Mouse (Mus musculus) lung, embryonic 16.5 days (tissue): Measurements from ENCODE around the gene Mpeg1. TPM values are rescaled to one million over a fixed set of nuclear protein-coding genes. Genes with fewer than 3 reads are reported as not detected.
A peak's percentile ranks its signal among the peaks of the same experiment; 100 is the strongest.

ENCODE experiments used
- ATAC-seq: fragments of 200-750 bp; cut with Nextera tagmentation; 2 replicates; pipeline ENCODE4 v1.8.0; 2017; ENCODE audit warnings: low read depth, mild to moderate bottlenecking, moderate library complexity
- H3K27ac ChIP-seq: fragments of 300-500 bp; sonication (generic); 2 replicates; pipeline ENCODE4 v1.5.1; 2014; ENCODE audit warnings: mild to moderate bottlenecking, control low read depth, low read length
- H3K27me3 ChIP-seq: fragments of 300-500 bp; sonication (generic); 2 replicates; pipeline ENCODE4 v1.6.1; 2014; ENCODE audit warnings: low read depth, low read length, mixed read lengths; ENCODE audit not compliant: control insufficient read depth, insufficient read depth
- H3K36me3 ChIP-seq: fragments of 300-500 bp; sonication (generic); 2 replicates; pipeline ENCODE4 v1.6.1; 2014; ENCODE audit warnings: low read length; ENCODE audit not compliant: control insufficient read depth, insufficient read depth
- H3K4me1 ChIP-seq: fragments of 300-500 bp; sonication (generic); replicated peaks from 2 replicates; pipeline ENCODE4 v1.6.1; 2014; ENCODE audit warnings: low read length, mixed read lengths; ENCODE audit not compliant: control insufficient read depth, insufficient read depth
- H3K4me2 ChIP-seq: fragments of 300-500 bp; sonication (generic); 2 replicates; pipeline ENCODE4 v1.6.1; 2014; ENCODE audit warnings: low read depth, low read length, control low read depth
- H3K4me3 ChIP-seq: fragments of 300-500 bp; sonication (generic); 2 replicates; pipeline ENCODE4 v1.5.1; 2014; ENCODE audit warnings: mild to moderate bottlenecking, low read length, control low read depth
- H3K9ac ChIP-seq: fragments of 300-500 bp; sonication (generic); 2 replicates; pipeline ENCODE4 v1.6.1; 2014; ENCODE audit warnings: low read length, control low read depth
- H3K9me3 ChIP-seq: fragments of 300-500 bp; sonication (generic); 2 replicates; pipeline ENCODE4 v1.6.1; 2016; ENCODE audit warnings: low read length; ENCODE audit not compliant: control insufficient read depth
- WGBS: fragments of 180-500 bp; shearing (Covaris S2); extraction: QIAGEN DNeasy Blood & Tissue Kit; methylation state at CpG from one replicate; pipeline ENCODE4 v1.1.7; 2014; 5-methylcytosine and 5-hydroxymethylcytosine counted together
- polyA plus RNA-seq: library from polyadenylated mRNA; unstranded; fragments of >200 nt; fragmentation: Nextera tagmentation; extraction: Ambion mirVana; gene quantifications from 2 replicates; pipeline ENCODE4 v1.2.1, GENCODE M21; 2015

Gene Mpeg1
- polyA plus RNA-seq, 1 experiment from 2014 or later: 0.79 TPM

GRCm38 (mm10) chr19:12435011-12435416, 25.6 kb upstream of the Mpeg1 start:
- H3K27ac ChIP-seq: no peak overlapping the region
- H3K9me3 ChIP-seq: no peaks in the 10 kb centered on the region
- no peaks in the 10 kb centered on the region for H3K27me3 ChIP-seq
- H3K9ac ChIP-seq: no peak overlapping the region
- no peaks in the 10 kb centered on the region for H3K4me1 ChIP-seq
- ATAC-seq: no peak
- no peaks in the 10 kb centered on the region for H3K36me3 ChIP-seq
- 79% methylated on average over 4 of the region's 4 CpGs for WGBS
- no peak overlapping the region for H3K4me2 ChIP-seq
- no peak overlapping the region for H3K4me3 ChIP-seq

- Histone ChIP-seq H3K9ac (no peak overlapping the region), H3K9me3 (no peaks in the 10 kb centered on the region), H3K36me3 (no peaks in the 10 kb centered on the region), H3K27me3 (no peaks in the 10 kb centered on the region), H3K4me2 (no peak overlapping the region), H3K4me3 (no peak overlapping the region), H3K4me1 (no peaks in the 10 kb centered on the region), H3K27ac (0 out of 2 replicates have a peak overlapping the region, but pooled peaks have one; percentile 5)
- ATAC-seq: peak; percentile 28; the same call in 1 of the 2 replicates
- WGBS: 55% methylated on average over 4 of the region's 4 CpGs
Observed at GRCm38 (mm10) chr19:12435750-12436524, 24.6 kb upstream of the Mpeg1 start.

GRCm38 (mm10) chr19:12439581-12439980, 21.0 kb upstream of the Mpeg1 start:
- Histone ChIP-seq H3K36me3 (no peaks in the 10 kb centered on the region), H3K4me2 (no peak overlapping the region), H3K27me3 (no peaks in the 10 kb centered on the region), H3K4me3 (no peak overlapping the region), H3K9me3 (no peaks in the 10 kb centered on the region), H3K4me1 (no peaks in the 10 kb centered on the region), H3K9ac (no peak overlapping the region), H3K27ac (no peak overlapping the region)
- no peak for ATAC-seq
- 33% methylated on average over 1 of the region's 1 CpGs for WGBS

- no peaks in the 10 kb centered on the region for H3K9me3 ChIP-seq
- no peaks in the 10 kb centered on the region for H3K36me3 ChIP-seq
- no peaks in the 10 kb centered on the region for H3K27me3 ChIP-seq
- no peaks in the 10 kb centered on the region for H3K4me1 ChIP-seq
- no peak overlapping the region for H3K27ac ChIP-seq
- no peak overlapping the region for H3K4me2 ChIP-seq
- no peak overlapping the region for H3K4me3 ChIP-seq
- H3K9ac ChIP-seq: no peak overlapping the region
- 60% methylated on average over 5 of the region's 5 CpGs for WGBS
- no peak for ATAC-seq
Observed at GRCm38 (mm10) chr19:12440103-12440725, 20.4 kb upstream of the Mpeg1 start.

GRCm38 (mm10) chr19:12442560-12442959, 18.0 kb upstream of the Mpeg1 start:
- 76% methylated on average over 4 of the region's 4 CpGs for WGBS
- Histone ChIP-seq H3K27me3 (no peaks in the 10 kb centered on the region), H3K4me1 (no peaks in the 10 kb centered on the region), H3K4me2 (no peak overlapping the region), H3K9me3 (no peaks in the 10 kb centered on the region), H3K36me3 (no peaks in the 10 kb centered on the region), H3K27ac (no peak overlapping the region), H3K9ac (no peak overlapping the region), H3K4me3 (no peak overlapping the region)
- ATAC-seq: no peak

GRCm38 (mm10) chr19:12445014-12445413, 15.6 kb upstream of the Mpeg1 start:
- WGBS: 72% methylated on average over 3 of the region's 3 CpGs
- no peak for ATAC-seq

GRCm38 (mm10) chr19:12457401-12458066, 3.0 kb upstream of the Mpeg1 start:
- no peak for ATAC-seq

More at GRCm38 (mm10) chr19:12445014-12445413, 15.6 kb upstream of the Mpeg1 start:
- H3K4me3 ChIP-seq: no peak overlapping the region
- H3K4me2 ChIP-seq: no peak overlapping the region
- no peak overlapping the region for H3K27ac ChIP-seq
- no peaks in the 10 kb centered on the region for H3K4me1 ChIP-seq
- no peak overlapping the region for H3K9ac ChIP-seq
- no peaks in the 10 kb centered on the region for H3K9me3 ChIP-seq
- no peaks in the 10 kb centered on the region for H3K36me3 ChIP-seq
- H3K27me3 ChIP-seq: no peaks in the 10 kb centered on the region

GRCm38 (mm10) chr19:12459516-12459915, 1.1 kb upstream of the Mpeg1 start:
- no peaks in the 10 kb centered on the region for H3K27me3 ChIP-seq
- no peak overlapping the region for H3K4me3 ChIP-seq
- H3K27ac ChIP-seq: no peak overlapping the region
- ATAC-seq: no peak
- no peaks in the 10 kb centered on the region for H3K36me3 ChIP-seq
- H3K9ac ChIP-seq: no peak overlapping the region
- 66% methylated on average over 4 of the region's 4 CpGs for WGBS
- H3K9me3 ChIP-seq: no peaks in the 10 kb centered on the region
- H3K4me2 ChIP-seq: no peak overlapping the region
- H3K4me1 ChIP-seq: peaks cover 5% of the 10 kb centered on the region; the same call in 1 of the 2 replicates

More at GRCm38 (mm10) chr19:12457401-12458066, 3.0 kb upstream of the Mpeg1 start:
- Histone ChIP-seq H3K4me2 (no peak overlapping the region), H3K9ac (no peak overlapping the region), H3K36me3 (no peaks in the 10 kb centered on the region), H3K27me3 (no peaks in the 10 kb centered on the region), H3K9me3 (no peaks in the 10 kb centered on the region), H3K4me1 (no peaks in the 10 kb centered on the region), H3K4me3 (no peak overlapping the region), H3K27ac (no peak overlapping the region)
- 72% methylated on average over 12 of the region's 12 CpGs for WGBS
